Mouse (Mus musculus): ENCODE results near the gene Olfr94. TPM values are rescaled to one million over a fixed set of nuclear protein-coding genes. Genes with fewer than 3 reads are reported as not detected.
"Not testable (repeated sequence)": the region's sequence is repeated elsewhere in the genome, so short reads cannot be mapped to it uniquely, and the experiment has no call there.

Gene Olfr94
- polyA plus RNA-seq (2015; fragmentation: Nextera tagmentation; extraction: Ambion mirVana), result not detected in 2 replicates

DNA sequence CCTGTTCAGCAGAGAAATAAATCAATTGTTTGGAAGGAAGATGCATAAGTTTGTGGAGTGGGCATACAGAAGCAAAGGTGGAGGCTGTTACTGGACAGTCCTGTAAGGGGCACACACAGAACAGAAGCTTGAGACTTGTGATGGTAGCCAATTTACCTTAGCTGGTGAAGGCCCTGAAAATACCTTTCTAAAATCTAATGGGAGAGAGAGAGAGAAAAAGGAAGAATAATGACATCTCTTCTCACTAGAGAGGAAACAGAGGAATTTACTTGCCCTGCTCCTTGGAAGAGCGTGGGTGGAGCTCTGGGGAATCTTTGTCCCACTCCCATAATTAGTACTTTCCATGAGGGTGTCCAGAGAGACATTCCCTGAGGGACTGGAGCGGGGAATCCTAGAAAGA, at the start of gene Olfr94:
Olfr94 (minus strand) TSS at position 101 of the 400 bp plus-strand sequence.
- no peak within 1 kb of the TSS for H3K4me3 ChIP-seq (ENCODE audit: low read depth, low read length)
- no peak within 1 kb of the TSS for H3K9ac ChIP-seq (ENCODE audit: low read depth, low read length)
- H3K4me1 ChIP-seq (replicated peaks; ENCODE audit: control insufficient read depth, insufficient read depth, low read length), result no peaks in the 10 kb centered on the region
- no peak for ATAC-seq
- 76% methylated on average over 2 of the region's 2 CpGs for WGBS
- no peaks in the 10 kb centered on the region for H3K9me3 ChIP-seq (ENCODE audit: control insufficient read depth)
- H3K4me2 ChIP-seq (replicated peaks; ENCODE audit: low read depth), result no peak within 1 kb of the TSS
- no peak within 1 kb of the TSS for H3K27ac ChIP-seq (ENCODE audit: low read depth, low read length)
- H3K36me3 ChIP-seq (ENCODE audit: control insufficient read depth, insufficient read depth), result no peaks in the 10 kb centered on the region
- TF ChIP-seq CTCF (IDR thresholded peaks at IDR 0.05; ENCODE audit: low read depth), result no peak
- peaks cover 22% of the 10 kb centered on the region for H3K27me3 ChIP-seq (replicated peaks; ENCODE audit: control insufficient read depth, insufficient read depth, low read length)

DNA sequence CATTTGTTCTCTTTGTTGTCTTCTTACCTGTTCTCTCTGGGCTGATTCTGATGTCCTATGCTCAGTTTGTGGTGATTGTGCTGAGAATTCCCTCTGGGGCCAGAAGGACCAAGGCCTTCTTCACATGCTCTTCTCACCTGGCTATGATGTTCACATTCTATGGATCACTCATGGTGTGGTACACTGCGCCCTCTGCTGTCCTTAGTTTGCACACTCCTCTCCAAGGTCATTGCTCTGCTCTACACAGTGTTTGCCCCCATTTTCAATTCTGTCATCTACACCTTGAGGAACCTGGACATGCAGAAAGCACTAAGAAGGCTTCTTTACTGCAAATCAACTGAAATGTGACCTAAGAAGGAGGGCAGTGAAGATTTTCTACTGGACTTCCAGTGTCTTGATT, 49.8 kb upstream of the Olfr94 start:
- no peak for ATAC-seq
- peak; percentile 75 for TF ChIP-seq CTCF (IDR thresholded peaks at IDR 0.05; ENCODE audit: low read depth)

DNA sequence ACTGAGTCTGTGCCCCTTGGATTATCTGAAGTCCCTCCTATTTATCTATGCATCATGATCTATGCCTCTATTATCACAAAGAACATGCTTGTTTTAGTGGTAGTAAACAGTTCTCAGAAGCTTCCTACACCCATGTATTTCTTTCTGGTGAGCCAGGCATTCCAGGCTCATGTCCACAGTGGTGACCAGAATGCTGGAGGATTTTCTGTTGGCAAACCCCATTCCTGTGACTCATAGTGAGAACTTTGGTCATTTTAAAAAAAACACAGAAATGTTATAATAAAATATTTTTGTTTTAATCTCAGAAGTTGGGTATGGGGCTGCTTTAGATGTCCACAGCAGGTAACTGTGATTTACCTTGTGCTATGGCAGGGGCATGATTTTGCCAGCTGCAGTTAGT, 48.7 kb upstream of the Olfr94 start:
- Histone ChIP-seq H3K27me3 (replicated peaks; ENCODE audit: control insufficient read depth, insufficient read depth, low read length) (no peaks in the 10 kb centered on the region), H3K9me3 (ENCODE audit: control insufficient read depth) (no peaks in the 10 kb centered on the region), H3K36me3 (ENCODE audit: control insufficient read depth, insufficient read depth) (no peaks in the 10 kb centered on the region), H3K4me2 (replicated peaks; ENCODE audit: low read depth) (no peak overlapping the region), H3K4me1 (replicated peaks; ENCODE audit: control insufficient read depth, insufficient read depth, low read length) (no peaks in the 10 kb centered on the region), H3K9ac (ENCODE audit: low read depth, low read length) (no peak overlapping the region), H3K27ac (ENCODE audit: low read depth, low read length) (no peak overlapping the region), H3K4me3 (ENCODE audit: low read depth, low read length) (no peak overlapping the region)
- no peak for ATAC-seq
- TF ChIP-seq CTCF (IDR thresholded peaks at IDR 0.05; ENCODE audit: low read depth), result no peak

More for the DNA sequence above, 49.8 kb upstream of the Olfr94 start:
- Histone ChIP-seq H3K27ac (ENCODE audit: low read depth, low read length) (no peak overlapping the region), H3K4me2 (replicated peaks; ENCODE audit: low read depth) (no peak overlapping the region), H3K36me3 (ENCODE audit: control insufficient read depth, insufficient read depth) (no peaks in the 10 kb centered on the region), H3K27me3 (replicated peaks; ENCODE audit: control insufficient read depth, insufficient read depth, low read length) (no peaks in the 10 kb centered on the region), H3K9me3 (ENCODE audit: control insufficient read depth) (no peaks in the 10 kb centered on the region), H3K4me3 (ENCODE audit: low read depth, low read length) (no peak overlapping the region), H3K9ac (ENCODE audit: low read depth, low read length) (no peak overlapping the region), H3K4me1 (replicated peaks; ENCODE audit: control insufficient read depth, insufficient read depth, low read length) (no peaks in the 10 kb centered on the region)
- 14% methylated on average over 1 of the region's 1 CpGs for WGBS

DNA sequence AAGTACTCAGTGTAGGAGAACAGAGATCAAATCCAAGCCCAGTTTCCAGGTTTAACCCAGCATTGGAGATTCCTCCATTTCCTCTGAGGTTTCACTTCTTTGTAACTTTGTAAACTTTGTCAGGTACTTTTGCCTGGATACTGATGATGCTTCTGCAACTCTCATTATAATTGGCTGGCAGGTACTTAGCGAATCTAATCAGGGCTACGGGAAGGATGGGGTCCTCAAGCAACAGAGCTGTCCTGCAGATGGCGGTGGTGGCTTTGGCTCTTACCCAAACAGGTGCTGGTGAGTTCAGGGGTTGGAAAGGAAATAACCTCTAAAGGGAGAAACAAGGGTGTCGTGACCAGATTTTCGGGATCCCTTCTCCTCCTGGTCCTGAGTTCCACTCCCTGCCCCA, 45.9 kb upstream of the Olfr94 start:
- ATAC-seq, result no peak
- no peak for TF ChIP-seq CTCF (IDR thresholded peaks at IDR 0.05; ENCODE audit: low read depth)
- Histone ChIP-seq H3K4me3 (ENCODE audit: low read depth, low read length) (no peak overlapping the region), H3K27ac (ENCODE audit: low read depth, low read length) (no peak overlapping the region), H3K9me3 (ENCODE audit: control insufficient read depth) (no peaks in the 10 kb centered on the region), H3K4me2 (replicated peaks; ENCODE audit: low read depth) (no peak overlapping the region), H3K9ac (ENCODE audit: low read depth, low read length) (no peak overlapping the region), H3K36me3 (ENCODE audit: control insufficient read depth, insufficient read depth) (no peaks in the 10 kb centered on the region), H3K4me1 (replicated peaks; ENCODE audit: control insufficient read depth, insufficient read depth, low read length) (no peaks in the 10 kb centered on the region), H3K27me3 (replicated peaks; ENCODE audit: control insufficient read depth, insufficient read depth, low read length) (no peaks in the 10 kb centered on the region)
- 42% methylated on average over 5 of the region's 5 CpGs for WGBS

DNA sequence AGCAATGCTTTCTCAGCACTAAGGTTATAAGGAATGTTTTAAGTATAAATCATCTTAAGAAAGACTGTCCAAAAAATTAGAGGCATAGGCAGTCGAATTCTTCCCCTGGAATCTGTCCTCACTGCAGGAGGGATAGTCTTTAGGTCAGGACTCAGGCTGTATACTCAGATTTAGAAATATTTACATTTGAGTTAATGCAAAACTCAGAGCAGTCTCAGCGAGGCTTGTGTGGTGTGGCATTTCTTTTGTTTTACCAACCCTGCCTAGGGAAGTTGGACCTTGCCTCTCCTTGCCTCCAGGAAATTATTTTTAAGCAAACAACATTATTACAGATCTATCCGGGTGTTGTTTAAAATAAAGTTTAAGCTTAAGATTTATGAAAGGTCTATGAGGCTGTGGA, 41.4 kb upstream of the Olfr94 start:
- no peaks in the 10 kb centered on the region for H3K9me3 ChIP-seq (ENCODE audit: control insufficient read depth)
- no peaks in the 10 kb centered on the region for H3K27me3 ChIP-seq (replicated peaks; ENCODE audit: control insufficient read depth, insufficient read depth, low read length)
- H3K36me3 ChIP-seq (ENCODE audit: control insufficient read depth, insufficient read depth), result no peaks in the 10 kb centered on the region
- 10% methylated on average over 3 of the region's 3 CpGs for WGBS
- H3K4me1 ChIP-seq (replicated peaks; ENCODE audit: control insufficient read depth, insufficient read depth, low read length), result no peaks in the 10 kb centered on the region
- H3K9ac ChIP-seq (ENCODE audit: low read depth, low read length), result no peak overlapping the region
- no peak for ATAC-seq
- no peak for TF ChIP-seq CTCF (IDR thresholded peaks at IDR 0.05; ENCODE audit: low read depth)
- H3K4me2 ChIP-seq (replicated peaks; ENCODE audit: low read depth), result no peak overlapping the region
- H3K27ac ChIP-seq (ENCODE audit: low read depth, low read length), result no peak overlapping the region
- H3K4me3 ChIP-seq (ENCODE audit: low read depth, low read length), result no peak overlapping the region

DNA sequence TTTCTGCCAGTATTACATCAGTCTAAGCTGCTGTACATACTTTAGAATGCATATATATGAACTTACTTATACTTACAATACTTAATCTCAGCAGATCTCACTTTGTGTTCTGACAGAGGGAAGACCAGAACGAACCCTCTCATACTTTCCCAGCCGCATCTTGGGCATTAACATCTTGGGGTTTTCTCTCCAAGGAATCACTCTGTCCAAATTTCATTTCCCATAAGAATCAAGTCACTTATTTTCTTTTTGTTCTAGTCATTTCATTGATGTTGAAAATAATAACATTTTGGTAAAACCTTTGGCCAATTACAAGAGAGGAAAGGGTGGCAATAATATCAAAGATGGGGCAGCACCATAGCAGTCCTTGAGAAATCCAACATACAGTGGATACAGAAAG, 36.4 kb upstream of the Olfr94 start, which contains the start of gene Olfr97:
Olfr97 (minus strand) TSS at position 101 of the 400 bp plus-strand sequence.
- 91% methylated on average over 2 of the region's 2 CpGs for WGBS
- H3K27ac ChIP-seq (ENCODE audit: low read depth, low read length); ATAC-seq; H3K4me2 ChIP-seq (replicated peaks; ENCODE audit: low read depth); H3K9ac ChIP-seq (ENCODE audit: low read depth, low read length); H3K4me1 ChIP-seq (replicated peaks; ENCODE audit: control insufficient read depth, insufficient read depth, low read length); H3K27me3 ChIP-seq (replicated peaks; ENCODE audit: control insufficient read depth, insufficient read depth, low read length); H3K36me3 ChIP-seq (ENCODE audit: control insufficient read depth, insufficient read depth); H3K9me3 ChIP-seq (ENCODE audit: control insufficient read depth); H3K4me3 ChIP-seq (ENCODE audit: low read depth, low read length): not testable (repeated sequence)

DNA sequence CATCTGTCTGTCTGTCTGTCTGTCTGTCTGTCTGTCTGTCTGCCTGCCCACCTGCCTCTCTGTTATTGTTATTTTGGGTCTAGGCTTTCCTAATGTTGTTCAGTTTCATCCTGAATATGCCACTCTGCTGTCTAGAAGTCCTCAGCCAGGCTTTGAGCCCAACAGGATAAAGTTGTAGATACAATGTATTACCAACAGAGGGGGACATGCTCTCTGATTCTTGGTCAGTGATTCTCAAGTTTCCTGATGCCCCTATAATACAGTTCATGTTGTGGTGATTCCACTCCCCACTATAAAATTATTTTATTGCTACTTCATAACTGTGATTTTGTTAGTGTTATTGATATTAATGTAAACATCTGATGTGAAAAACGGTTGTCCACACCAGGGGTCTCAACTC, 21.1 kb upstream of the Olfr94 start:
- Histone ChIP-seq H3K4me1 (replicated peaks; ENCODE audit: control insufficient read depth, insufficient read depth, low read length) (no peaks in the 10 kb centered on the region), H3K9ac (ENCODE audit: low read depth, low read length) (no peak overlapping the region), H3K4me2 (replicated peaks; ENCODE audit: low read depth) (no peak overlapping the region), H3K27ac (ENCODE audit: low read depth, low read length) (no peak overlapping the region), H3K9me3 (ENCODE audit: control insufficient read depth) (no peaks in the 10 kb centered on the region), H3K27me3 (replicated peaks; ENCODE audit: control insufficient read depth, insufficient read depth, low read length) (no peaks in the 10 kb centered on the region), H3K4me3 (ENCODE audit: low read depth, low read length) (no peak overlapping the region), H3K36me3 (ENCODE audit: control insufficient read depth, insufficient read depth) (no peaks in the 10 kb centered on the region)
- no peak for ATAC-seq
- 32% methylated on average over 1 of the region's 1 CpGs for WGBS
- TF ChIP-seq CTCF (IDR thresholded peaks at IDR 0.05; ENCODE audit: low read depth), result peak; percentile 60

Measured in intestine, postnatal 0 days (tissue).